In genomic region chr10:128525671-128526308, GRCm38 (mm10) we compare ENCODE assay signal across 8 mouse cellular contexts. TPM values are rescaled to one million over a fixed set of nuclear protein-coding genes. Genes with fewer than 3 reads are reported as not detected.
DNase-seq lines count a peak whose midpoint lies in the region; ATAC-seq and TF ChIP-seq lines count a peak whose summit lies in the region.

TSS of gene Esyt1 (minus strand) at chr10:128525871.

- peak; percentile 57 for TF ChIP-seq CTCF in kidney, postnatal 0 days (IDR thresholded peaks at IDR 0.05; ENCODE audit: low read depth)

- H3K4me3 ChIP-seq in heart, embryonic 12.5 days, result peak within 1 kb of the TSS; percentile 68
- peak within 1 kb of the TSS; percentile 63 for H3K4me3 ChIP-seq in kidney, postnatal 0 days (replicated peaks; ENCODE audit: low read depth, low read length)
- H3K4me3 ChIP-seq in liver, embryonic 11.5 days (ENCODE audit: low read depth, low read length), result peak within 1 kb of the TSS; percentile 89
- peak within 1 kb of the TSS; percentile 92 for H3K4me3 ChIP-seq in stomach, embryonic 15.5 days (replicated peaks)

- DNase-seq in CD4-positive helper T cell, adult 2 months (ENCODE audit: low read depth, low spot score), result peak; percentile 98
- peak; percentile 90 for DNase-seq in brain, embryonic 18.5 days (ENCODE audit: low read depth, low spot score)
- DNase-seq in kidney, postnatal 0 days (ENCODE audit: low spot score), result peak; percentile 99
- peak; percentile 90 for DNase-seq in liver, embryonic 11.5 days (ENCODE audit: low spot score)
- DNase-seq in naive thymus-derived CD4-positive, alpha-beta T cell, adult 2 months (ENCODE audit: low read depth), result peak; percentile 96

- WGBS in heart, embryonic 12.5 days, result under 1% methylated on average over 37 of the region's 37 CpGs
- under 1% methylated on average over 37 of the region's 37 CpGs for WGBS in kidney, postnatal 0 days
- under 1% methylated on average over 37 of the region's 37 CpGs for WGBS in liver, embryonic 11.5 days
- WGBS in stomach, embryonic 15.5 days, result under 1% methylated on average over 37 of the region's 37 CpGs

- H3K27me3 ChIP-seq in heart, embryonic 12.5 days (replicated peaks), result no peaks in the 10 kb centered on the region
- H3K27me3 ChIP-seq in kidney, postnatal 0 days (ENCODE audit: insufficient read depth, low read length), result no peaks in the 10 kb centered on the region
- H3K27me3 ChIP-seq in liver, embryonic 11.5 days (replicated peaks; ENCODE audit: control insufficient read depth, insufficient read depth, low read length), result 0 out of 2 replicates have a peak, but pooled peaks cover 3% of the 10 kb centered on the region
- no peaks in the 10 kb centered on the region for H3K27me3 ChIP-seq in stomach, embryonic 15.5 days (replicated peaks)

- peak within 1 kb of the TSS; percentile 88 for H3K4me2 ChIP-seq in heart, embryonic 12.5 days
- H3K4me2 ChIP-seq in kidney, postnatal 0 days (ENCODE audit: low read length), result peak within 1 kb of the TSS; percentile 78
- H3K4me2 ChIP-seq in liver, embryonic 11.5 days, result peak within 1 kb of the TSS; percentile 93
- peak within 1 kb of the TSS; percentile 98 for H3K4me2 ChIP-seq in stomach, embryonic 15.5 days

- peak within 1 kb of the TSS; percentile 81 for H3K9ac ChIP-seq in heart, embryonic 12.5 days
- H3K9ac ChIP-seq in kidney, postnatal 0 days (ENCODE audit: low read depth, low read length), result peak within 1 kb of the TSS; percentile 59
- H3K9ac ChIP-seq in liver, embryonic 11.5 days (ENCODE audit: low read depth, low read length), result peak within 1 kb of the TSS; percentile 89
- H3K9ac ChIP-seq in stomach, embryonic 15.5 days, result peak within 1 kb of the TSS; percentile 95

- peaks cover 9% of the 10 kb centered on the region for H3K4me1 ChIP-seq in heart, embryonic 12.5 days (replicated peaks)
- H3K4me1 ChIP-seq in kidney, postnatal 0 days (replicated peaks; ENCODE audit: insufficient read depth, low read length), result 0 out of 2 replicates have a peak, but pooled peaks cover 8% of the 10 kb centered on the region
- peaks cover 18% of the 10 kb centered on the region for H3K4me1 ChIP-seq in liver, embryonic 11.5 days (replicated peaks; ENCODE audit: control insufficient read depth, insufficient read depth, low read length)
- peaks cover 10% of the 10 kb centered on the region; the same call in 1 of the 2 replicates for H3K4me1 ChIP-seq in stomach, embryonic 15.5 days

- peaks cover 14% of the 10 kb centered on the region for H3K36me3 ChIP-seq in heart, embryonic 12.5 days
- H3K36me3 ChIP-seq in kidney, postnatal 0 days (ENCODE audit: insufficient read depth, low read length), result peaks cover 5% of the 10 kb centered on the region
- H3K36me3 ChIP-seq in liver, embryonic 11.5 days (ENCODE audit: control insufficient read depth, insufficient read depth, low read length), result no peaks in the 10 kb centered on the region
- peaks cover 4% of the 10 kb centered on the region; the same call in 1 of the 2 replicates for H3K36me3 ChIP-seq in stomach, embryonic 15.5 days

- peak within 1 kb of the TSS; percentile 65 for H3K27ac ChIP-seq in heart, embryonic 12.5 days (ENCODE audit: poor library complexity, severe bottlenecking)
- peak within 1 kb of the TSS; percentile 63 for H3K27ac ChIP-seq in kidney, postnatal 0 days
- H3K27ac ChIP-seq in liver, embryonic 11.5 days (ENCODE audit: low read depth, low read length), result peak within 1 kb of the TSS; percentile 84
- H3K27ac ChIP-seq in stomach, embryonic 15.5 days, result peak within 1 kb of the TSS; percentile 90

- ATAC-seq in erythroid progenitor cell, adult 5-6 weeks (replicated peaks; ENCODE audit: low FRiP score, poor library complexity, severe bottlenecking), result peak; percentile 90
- ATAC-seq in heart, embryonic 12.5 days (ENCODE audit: insufficient number of reproducible peaks, low FRiP score), result peak; percentile 96
- ATAC-seq in kidney, postnatal 0 days (replicated peaks; ENCODE audit: low FRiP score, low read depth), result peak; percentile 96
- peak; percentile 96 for ATAC-seq in liver, embryonic 11.5 days (replicated peaks; ENCODE audit: low FRiP score)
- peak; percentile 98 for ATAC-seq in stomach, embryonic 15.5 days (ENCODE audit: insufficient read depth, low FRiP score, low read depth)

- H3K9me3 ChIP-seq in heart, embryonic 12.5 days (replicated peaks), result no peaks in the 10 kb centered on the region
- no peaks in the 10 kb centered on the region for H3K9me3 ChIP-seq in kidney, postnatal 0 days (replicated peaks; ENCODE audit: low read length)
- H3K9me3 ChIP-seq in liver, embryonic 11.5 days (ENCODE audit: control insufficient read depth, low read length), result no peaks in the 10 kb centered on the region
- H3K9me3 ChIP-seq in stomach, embryonic 15.5 days, result no peaks in the 10 kb centered on the region

RNA-seq across cellular contexts. Expression of gene Esyt1, which starts in this region (rescaled TPM):
- 23.4 and 27.2 TPM in 2 replicates for total RNA-seq in erythroid progenitor cell, adult 5-6 weeks (2015; ENCODE audit: low replicate concordance)
- total RNA-seq in erythroid progenitor cell, adult 5-6 weeks (2017; ENCODE audit: low replicate concordance), result 29.7 and 30.8 TPM in 2 replicates
- 25.0 and 26.5 TPM in 2 replicates for polyA plus RNA-seq in heart, embryonic 12.5 days (2016; fragmentation: Nextera tagmentation; extraction: Ambion mirVana)
- polyA plus RNA-seq in kidney, postnatal 0 days (2015; fragmentation: Nextera tagmentation; extraction: Ambion mirVana), result 15.9 TPM in 2 replicates
- 19.1 TPM in 2 replicates for polyA plus RNA-seq in liver, embryonic 11.5 days (2014; fragmentation: Nextera tagmentation; extraction: Ambion mirVana)
- 28.8 and 32.1 TPM in 2 replicates for polyA plus RNA-seq in stomach, embryonic 15.5 days (2015; fragmentation: Nextera tagmentation; extraction: Ambion mirVana)

Comparison
In these comparisons a context has a peak if more than half of its experiments do, and no peak if none do; other contexts are left out.
1. Peak in every context shown above with its lines: DNase-seq, ATAC-seq, H3K4me3 ChIP-seq and H3K27ac ChIP-seq.